Mouse (Mus musculus) layer of hippocampus, postnatal 10 days (tissue): ENCODE data around the gene 4930442H23Rik. TPM values are rescaled to one million over a fixed set of nuclear protein-coding genes. Genes with fewer than 3 reads are reported as not detected.

Experiments used
- DNase-seq, 2 experiments: peaks; one replicate each; pipeline ENCODE4 v3.0.0; 2021; ENCODE audit warnings: low spot score in 2 of 2
- total RNA-seq, 2 experiments: library from RNA; stranded (reverse); gene quantifications; 2 replicates each; pipeline ENCODE4 v1.2.3; 2021

4930442H23Rik gene
- total RNA-seq, 2 experiments from 2014 or later: not detected

GRCm38 (mm10) chr10:81145778-81146177, 37.9 kb downstream of the 4930442H23Rik start:
- no peak for DNase-seq

- DNase-seq: no peak
Observed at GRCm38 (mm10) chr10:81145307-81145706, 38.3 kb downstream of the 4930442H23Rik start.

GRCm38 (mm10) chr10:81144667-81145066, 39.0 kb downstream of the 4930442H23Rik start:
- DNase-seq: no peak

GRCm38 (mm10) chr10:81143845-81144437, 39.7 kb downstream of the 4930442H23Rik start:
- DNase-seq: no peak

- peak in 1 of 2 experiments; percentile 28 for DNase-seq
Observed at GRCm38 (mm10) chr10:81143157-81143633, 40.5 kb downstream of the 4930442H23Rik start.

- DNase-seq: peak in 1 of 2 experiments; percentile 49
Observed at GRCm38 (mm10) chr10:81142551-81142981, 41.1 kb downstream of the 4930442H23Rik start.

GRCm38 (mm10) chr10:81141455-81142210, 42.0 kb downstream of the 4930442H23Rik start:
- no peak for DNase-seq

GRCm38 (mm10) chr10:81140717-81141454, 42.8 kb downstream of the 4930442H23Rik start:
- DNase-seq: peak in 1 of 2 experiments; percentile 31

- DNase-seq: no peak
Observed at GRCm38 (mm10) chr10:81140005-81140404, 43.6 kb downstream of the 4930442H23Rik start.

- DNase-seq: no peak
Observed at GRCm38 (mm10) chr10:81139529-81139846, 44.2 kb downstream of the 4930442H23Rik start.

GRCm38 (mm10) chr10:81138821-81139528, 44.7 kb downstream of the 4930442H23Rik start:
- no peak for DNase-seq

- peak; percentile 58 to 70 for DNase-seq
Observed at GRCm38 (mm10) chr10:81138131-81138782, 45.4 kb downstream of the 4930442H23Rik start.

- peak; percentile 100 for DNase-seq
Observed at GRCm38 (mm10) chr10:81137252-81138130, 46.2 kb downstream of the 4930442H23Rik start.

- DNase-seq: peak; percentile 84 to 90
Observed at GRCm38 (mm10) chr10:81136706-81137231, 46.9 kb downstream of the 4930442H23Rik start.

- peak; percentile 68 to 77 for DNase-seq
Observed at GRCm38 (mm10) chr10:81135831-81136705, 47.6 kb downstream of the 4930442H23Rik start.

GRCm38 (mm10) chr10:81134966-81135681, 48.5 kb downstream of the 4930442H23Rik start, which contains the start of gene Zbtb7a:
Zbtb7a (plus strand) TSS chr10:81135220.
- DNase-seq: peak in 1 of 2 experiments; percentile 49

- peak in 1 of 2 experiments; percentile 50 for DNase-seq
Observed at GRCm38 (mm10) chr10:81134181-81134587, 49.5 kb downstream of the 4930442H23Rik start.
